Mouse (Mus musculus): ENCODE data around the gene Iqcd. TPM values are rescaled to one million over a fixed set of nuclear protein-coding genes. Genes with fewer than 3 reads are reported as not detected.

Iqcd gene
- polyA plus RNA-seq, 1 experiment from 2014 or later, result 1.2 TPM

DNA sequence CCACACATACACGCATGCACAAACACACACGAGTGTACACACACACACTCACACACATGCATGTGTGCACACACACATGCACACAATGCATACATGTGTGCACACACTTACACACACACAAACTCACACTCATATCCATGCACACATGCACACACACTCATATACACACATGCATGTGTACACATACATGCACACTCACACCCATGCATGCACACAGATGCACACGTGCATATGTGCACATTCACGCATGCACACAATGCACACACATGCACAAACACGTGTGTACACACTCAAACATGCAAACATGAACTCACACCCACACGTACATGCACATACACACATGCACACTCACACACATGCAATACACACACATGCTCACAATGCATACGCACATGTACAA, 51.3 kb downstream of the Iqcd start:
- H3K27ac ChIP-seq (ENCODE audit: low read length), result no peak overlapping the region
- peaks cover 10% of the 10 kb centered on the region; the same call in 1 of the 2 replicates for H3K27me3 ChIP-seq (ENCODE audit: control insufficient read depth, insufficient read depth, low read depth, low read length)
- WGBS (ENCODE audit: insufficient replicate concordance), result 63% methylated on average over 7 of the region's 7 CpGs
- H3K9me3 ChIP-seq (replicated peaks; ENCODE audit: control insufficient read depth, low read length), result no peaks in the 10 kb centered on the region
- no peaks in the 10 kb centered on the region; the same call in 1 of the 2 replicates for H3K4me1 ChIP-seq (ENCODE audit: control insufficient read depth, low read depth, low read length)
- H3K4me3 ChIP-seq (ENCODE audit: low read depth, low read length), result no peak overlapping the region
- H3K9ac ChIP-seq (ENCODE audit: low read depth, low read length), result no peak overlapping the region
- no peaks in the 10 kb centered on the region for H3K36me3 ChIP-seq (ENCODE audit: control insufficient read depth, insufficient read depth)
- no peak for ATAC-seq (ENCODE audit: low read depth)
- H3K4me2 ChIP-seq (ENCODE audit: low read depth, low read length), result no peak overlapping the region

DNA sequence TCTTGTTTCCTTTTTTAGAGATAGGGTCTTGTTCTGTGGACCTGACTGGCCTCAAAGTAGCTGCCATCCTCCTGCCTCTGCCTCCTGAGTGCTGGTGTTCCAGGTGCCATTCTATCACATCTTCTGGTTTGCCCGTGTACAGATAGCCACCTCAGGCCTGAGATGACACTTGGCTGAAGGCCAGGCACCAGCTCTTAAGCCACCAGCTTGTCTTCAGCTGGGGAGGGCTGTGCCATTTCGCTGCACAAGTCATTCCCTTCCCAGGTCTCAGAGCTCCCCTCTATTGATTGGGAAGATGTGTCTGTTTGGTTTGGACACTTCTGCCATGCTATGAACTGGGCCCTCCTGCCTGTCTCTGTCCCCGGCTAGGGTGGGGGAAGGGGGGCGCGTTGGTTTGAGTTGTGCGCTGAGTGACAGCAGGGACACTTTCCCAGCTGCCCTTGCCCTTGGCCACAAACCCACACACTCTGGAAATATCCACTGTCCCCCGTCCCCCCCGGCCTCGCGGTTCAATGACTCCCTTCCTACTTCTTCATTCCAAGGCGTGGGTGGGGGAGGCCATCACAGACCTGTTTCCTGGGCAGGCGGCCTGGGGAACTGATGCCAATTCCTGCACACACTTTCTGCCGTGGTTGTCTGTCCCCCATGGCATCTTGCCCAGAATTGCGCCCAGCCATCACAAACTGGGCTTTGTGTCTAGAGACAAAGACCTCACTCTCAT, 54.7 kb downstream of the Iqcd start:
- Histone ChIP-seq H3K4me3 (ENCODE audit: low read depth, low read length) (no peak overlapping the region), H3K4me1 (ENCODE audit: control insufficient read depth, low read depth, low read length) (peaks cover 5% of the 10 kb centered on the region), H3K27ac (ENCODE audit: low read length) (no peak overlapping the region), H3K27me3 (ENCODE audit: control insufficient read depth, insufficient read depth, low read depth, low read length) (peaks cover 21% of the 10 kb centered on the region), H3K9ac (ENCODE audit: low read depth, low read length) (no peak overlapping the region), H3K36me3 (ENCODE audit: control insufficient read depth, insufficient read depth) (no peaks in the 10 kb centered on the region), H3K4me2 (ENCODE audit: low read depth, low read length) (no peak overlapping the region), H3K9me3 (replicated peaks; ENCODE audit: control insufficient read depth, low read length) (no peaks in the 10 kb centered on the region)
- WGBS (ENCODE audit: insufficient replicate concordance), result 13% methylated on average over 14 of the region's 14 CpGs
- ATAC-seq (ENCODE audit: low read depth), result no peak

- Histone ChIP-seq H3K27ac (ENCODE audit: low read length) (no peak overlapping the region), H3K9me3 (replicated peaks; ENCODE audit: control insufficient read depth, low read length) (no peaks in the 10 kb centered on the region), H3K9ac (ENCODE audit: low read depth, low read length) (no peak overlapping the region), H3K36me3 (ENCODE audit: control insufficient read depth, insufficient read depth) (no peaks in the 10 kb centered on the region), H3K27me3 (ENCODE audit: control insufficient read depth, insufficient read depth, low read depth, low read length) (peaks cover 26% of the 10 kb centered on the region), H3K4me2 (ENCODE audit: low read depth, low read length) (no peak overlapping the region), H3K4me1 (ENCODE audit: control insufficient read depth, low read depth, low read length) (peaks cover 12% of the 10 kb centered on the region), H3K4me3 (ENCODE audit: low read depth, low read length) (no peak overlapping the region)
- WGBS (ENCODE audit: insufficient replicate concordance), result 17% methylated on average over 3 of the region's 3 CpGs
- no peak for ATAC-seq (ENCODE audit: low read depth)
These were observed 55.4 kb downstream of the Iqcd start for GRCm38 (mm10) chr5:120644227-120644626.

DNA sequence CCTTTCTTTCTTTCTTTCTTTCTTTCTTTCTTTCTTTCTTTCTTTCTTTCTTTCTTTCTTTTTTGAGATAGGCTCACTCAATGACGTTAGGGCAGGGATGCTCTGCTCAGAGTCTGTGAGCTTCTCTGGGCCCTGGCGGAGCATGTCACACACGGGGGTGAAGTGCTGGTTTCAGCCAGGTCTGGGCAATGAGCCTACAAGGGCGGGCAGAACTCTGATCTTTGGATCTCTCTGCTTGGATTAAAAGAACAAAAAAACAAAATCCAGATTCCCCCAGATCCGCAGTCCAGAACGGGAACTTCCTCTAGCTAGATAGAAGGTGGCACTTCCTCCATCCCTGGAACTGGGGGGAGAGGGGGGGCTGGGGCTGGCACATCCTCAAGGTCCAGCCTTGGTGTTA, 57.0 kb downstream of the Iqcd start:
- 44% methylated on average over 6 of the region's 6 CpGs for WGBS (ENCODE audit: insufficient replicate concordance)
- Histone ChIP-seq H3K9me3 (replicated peaks; ENCODE audit: control insufficient read depth, low read length) (no peaks in the 10 kb centered on the region), H3K4me2 (ENCODE audit: low read depth, low read length) (no peak overlapping the region), H3K36me3 (ENCODE audit: control insufficient read depth, insufficient read depth) (no peaks in the 10 kb centered on the region), H3K4me1 (ENCODE audit: control insufficient read depth, low read depth, low read length) (peaks cover 12% of the 10 kb centered on the region), H3K9ac (ENCODE audit: low read depth, low read length) (no peak overlapping the region), H3K27me3 (ENCODE audit: control insufficient read depth, insufficient read depth, low read depth, low read length) (peaks cover 39% of the 10 kb centered on the region), H3K4me3 (ENCODE audit: low read depth, low read length) (no peak overlapping the region), H3K27ac (ENCODE audit: low read length) (no peak overlapping the region)
- ATAC-seq (ENCODE audit: low read depth), result no peak

DNA sequence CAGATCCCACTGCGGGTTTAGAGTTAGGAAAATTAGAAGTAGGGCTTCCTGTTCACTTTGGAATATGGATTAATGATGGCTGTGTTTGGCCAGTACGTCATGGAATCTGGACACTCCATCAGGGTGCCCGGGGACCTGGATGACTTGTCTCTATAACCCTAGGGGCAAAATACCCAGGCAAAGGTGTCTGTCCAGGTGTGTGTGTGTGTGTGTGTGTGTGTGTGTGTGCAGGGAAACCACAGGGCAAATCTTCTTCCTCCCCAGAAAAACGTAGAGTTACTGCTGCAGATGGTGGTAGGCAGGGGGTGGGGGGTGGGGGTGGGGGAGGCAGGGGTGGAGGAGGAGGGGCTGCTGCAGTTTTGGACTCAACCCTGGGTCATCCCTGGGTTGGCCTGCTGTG, 58.5 kb downstream of the Iqcd start:
- H3K27me3 ChIP-seq (ENCODE audit: control insufficient read depth, insufficient read depth, low read depth, low read length), result peaks cover 39% of the 10 kb centered on the region
- 52% methylated on average over 4 of the region's 4 CpGs for WGBS (ENCODE audit: insufficient replicate concordance)
- no peaks in the 10 kb centered on the region for H3K36me3 ChIP-seq (ENCODE audit: control insufficient read depth, insufficient read depth)
- no peaks in the 10 kb centered on the region for H3K9me3 ChIP-seq (replicated peaks; ENCODE audit: control insufficient read depth, low read length)
- H3K4me3 ChIP-seq (ENCODE audit: low read depth, low read length), result no peak overlapping the region
- no peak overlapping the region for H3K9ac ChIP-seq (ENCODE audit: low read depth, low read length)
- H3K27ac ChIP-seq (ENCODE audit: low read length), result no peak overlapping the region
- no peak overlapping the region for H3K4me2 ChIP-seq (ENCODE audit: low read depth, low read length)
- peaks cover 12% of the 10 kb centered on the region for H3K4me1 ChIP-seq (ENCODE audit: control insufficient read depth, low read depth, low read length)
- no peak for ATAC-seq (ENCODE audit: low read depth)

DNA sequence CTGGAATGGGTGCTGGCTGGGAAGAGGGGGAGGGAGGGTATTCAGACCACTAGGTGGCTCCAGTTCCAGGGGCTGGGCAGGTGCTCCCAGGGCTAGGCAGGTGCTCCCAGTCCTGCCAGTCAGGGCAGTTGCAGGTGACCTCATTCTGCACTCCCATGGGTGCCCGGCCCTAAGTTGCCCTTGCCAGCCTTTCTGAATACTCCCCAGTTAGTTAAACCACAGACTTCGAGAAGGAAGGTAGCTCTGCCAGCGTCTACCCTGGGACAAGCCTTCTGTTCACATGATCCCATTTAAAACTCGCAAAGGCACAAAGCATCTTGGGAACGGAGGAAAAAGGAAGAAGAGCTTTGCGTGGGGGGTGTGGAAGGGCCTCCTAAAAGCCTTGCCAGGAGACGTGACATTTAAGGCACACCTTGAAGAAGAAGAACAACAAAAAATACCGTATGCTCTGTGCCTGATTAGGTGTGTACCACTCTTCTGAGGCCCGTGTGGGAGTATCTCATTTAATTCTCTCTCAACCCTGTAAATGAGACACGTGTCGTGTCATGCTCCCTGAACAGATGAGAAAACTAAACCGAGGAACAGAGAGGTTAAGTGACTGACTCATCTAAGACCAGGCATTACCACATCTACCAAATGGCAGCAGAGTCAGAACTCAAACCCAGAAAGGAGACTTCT, 59.1 kb downstream of the Iqcd start:
- peaks cover 12% of the 10 kb centered on the region for H3K4me1 ChIP-seq (ENCODE audit: control insufficient read depth, low read depth, low read length)
- peaks cover 39% of the 10 kb centered on the region for H3K27me3 ChIP-seq (ENCODE audit: control insufficient read depth, insufficient read depth, low read depth, low read length)
- H3K9me3 ChIP-seq (replicated peaks; ENCODE audit: control insufficient read depth, low read length), result no peaks in the 10 kb centered on the region
- H3K9ac ChIP-seq (ENCODE audit: low read depth, low read length), result no peak overlapping the region
- peak overlapping the region; percentile 58; the same call in 1 of the 2 replicates for H3K4me2 ChIP-seq (ENCODE audit: low read depth, low read length)
- no peak overlapping the region; the same call in 1 of the 2 replicates for H3K4me3 ChIP-seq (ENCODE audit: low read depth, low read length)
- 16% methylated on average over 12 of the region's 12 CpGs for WGBS (ENCODE audit: insufficient replicate concordance)
- H3K36me3 ChIP-seq (ENCODE audit: control insufficient read depth, insufficient read depth), result no peaks in the 10 kb centered on the region
- no peak for ATAC-seq (ENCODE audit: low read depth)
- no peak overlapping the region for H3K27ac ChIP-seq (ENCODE audit: low read length)

DNA sequence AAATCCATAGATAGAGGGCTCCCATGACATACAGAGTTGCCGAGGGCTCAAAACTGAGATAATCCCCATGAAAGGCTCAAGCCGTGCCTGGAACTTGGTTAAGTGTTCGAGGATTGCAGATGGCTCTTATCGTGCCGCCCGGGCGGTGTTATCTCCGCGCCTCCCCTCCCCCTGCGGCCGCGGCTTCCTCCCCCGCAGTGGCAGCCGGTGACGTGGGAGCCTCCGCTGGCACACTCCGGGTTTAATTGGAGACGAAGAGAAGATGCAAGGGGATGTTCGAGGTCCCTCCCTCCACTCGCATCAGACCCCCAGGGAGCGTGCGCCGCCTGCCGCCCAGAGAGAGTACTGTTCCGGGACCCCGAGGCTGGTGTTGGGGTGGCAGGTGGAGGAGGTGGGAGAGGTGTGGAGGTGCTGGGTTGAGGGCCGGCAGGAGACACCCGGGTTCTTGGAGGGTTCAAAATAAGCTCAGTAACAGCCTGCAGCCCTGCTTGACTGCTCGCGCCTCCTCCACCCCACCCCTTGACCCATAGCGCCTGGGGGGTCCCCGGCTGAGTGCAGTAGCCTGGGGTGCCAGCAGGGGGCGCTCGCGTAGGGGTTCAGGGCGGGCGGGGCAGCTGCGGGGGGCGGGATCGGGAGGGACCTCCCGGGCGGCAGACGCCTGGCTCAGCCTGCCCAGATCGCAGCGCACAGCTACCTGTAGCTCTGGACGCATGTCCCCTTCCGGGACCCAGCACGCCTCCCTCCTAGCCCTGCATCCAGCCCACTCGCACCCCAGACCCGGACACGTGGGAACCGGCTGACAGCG, 60.0 kb downstream of the Iqcd start, which contains the start of gene Rasal1:
Gene Rasal1 (plus strand): TSS at position 244 of the 805 bp plus-strand sequence.
- Histone ChIP-seq H3K4me3 (ENCODE audit: low read depth, low read length) (peak within 1 kb of the TSS; percentile 41), H3K36me3 (ENCODE audit: control insufficient read depth, insufficient read depth) (no peaks in the 10 kb centered on the region), H3K27ac (ENCODE audit: low read length) (no peak within 1 kb of the TSS), H3K9me3 (replicated peaks; ENCODE audit: control insufficient read depth, low read length) (no peaks in the 10 kb centered on the region), H3K9ac (ENCODE audit: low read depth, low read length) (peak within 1 kb of the TSS; percentile 10; the same call in 1 of the 2 replicates), H3K4me1 (ENCODE audit: control insufficient read depth, low read depth, low read length) (peaks cover 12% of the 10 kb centered on the region), H3K27me3 (ENCODE audit: control insufficient read depth, insufficient read depth, low read depth, low read length) (peaks cover 35% of the 10 kb centered on the region), H3K4me2 (ENCODE audit: low read depth, low read length) (peak within 1 kb of the TSS; percentile 58)
- peak; percentile 65 for ATAC-seq (ENCODE audit: low read depth)
- WGBS (ENCODE audit: insufficient replicate concordance), result under 1% methylated on average over 42 of the region's 53 CpGs

GRCm38 (mm10) chr5:120649374-120649933, 60.6 kb downstream of the Iqcd start:
- no peaks in the 10 kb centered on the region for H3K9me3 ChIP-seq (replicated peaks; ENCODE audit: control insufficient read depth, low read length)
- H3K4me3 ChIP-seq (ENCODE audit: low read depth, low read length), result peak overlapping the region; percentile 41
- ATAC-seq (ENCODE audit: low read depth), result peak; percentile 17; the same call in 1 of the 2 replicates
- peak overlapping the region; percentile 58 for H3K4me2 ChIP-seq (ENCODE audit: low read depth, low read length)
- peaks cover 29% of the 10 kb centered on the region for H3K27me3 ChIP-seq (ENCODE audit: control insufficient read depth, insufficient read depth, low read depth, low read length)
- H3K36me3 ChIP-seq (ENCODE audit: control insufficient read depth, insufficient read depth), result no peaks in the 10 kb centered on the region
- WGBS (ENCODE audit: insufficient replicate concordance), result 3% methylated on average over 21 of the region's 21 CpGs
- no peak overlapping the region for H3K27ac ChIP-seq (ENCODE audit: low read length)
- no peak overlapping the region for H3K9ac ChIP-seq (ENCODE audit: low read depth, low read length)
- peaks cover 12% of the 10 kb centered on the region for H3K4me1 ChIP-seq (ENCODE audit: control insufficient read depth, low read depth, low read length)

All from liver, embryonic 16.5 days (tissue).